Mouse (Mus musculus) liver, embryonic 14.5 days (tissue): Measurements from ENCODE around the gene Tnfaip8l1. TPM values are rescaled to one million over a fixed set of nuclear protein-coding genes. Genes with fewer than 3 reads are reported as not detected.

Experiments
- ATAC-seq: fragments of 200-750 bp; cut with Nextera tagmentation; 2 replicates; pipeline ENCODE4 v1.8.0; 2017; ENCODE audit warnings: moderate number of reproducible peaks, mild to moderate bottlenecking, moderate library complexity; ENCODE audit not compliant: insufficient read depth
- DNase-seq, 3 experiments: peaks; one replicate each; pipeline ENCODE4 v3.0.0-alpha.2; 2012 to 2013; ENCODE audit warnings: low read depth in 3 of 3, low spot score in 3 of 3
- H3K27ac ChIP-seq: fragments of 300-500 bp; sonication (generic); 2 replicates; pipeline ENCODE4 v1.5.1; 2014; ENCODE audit warnings: moderate library complexity, mild to moderate bottlenecking, control low read depth, inconsistent platforms
- H3K27me3 ChIP-seq: fragments of 300-500 bp; sonication (generic); 2 replicates; pipeline ENCODE4 v1.6.1; 2014; ENCODE audit warnings: mild to moderate bottlenecking, low read length, moderate library complexity; ENCODE audit not compliant: control insufficient read depth, insufficient read depth
- H3K36me3 ChIP-seq: fragments of 300-500 bp; sonication (generic); replicated peaks from 2 replicates; pipeline ENCODE4 v1.6.1; 2014; ENCODE audit warnings: low read depth; ENCODE audit not compliant: control insufficient read depth, insufficient read depth
- H3K4me1 ChIP-seq, 2 experiments: fragments of 200-500 bp in 1 of 2; fragments of 300-500 bp in 1 of 2; sonication (generic) in 1 of 2; replicated peaks; 2 replicates each; pipeline ENCODE4 v1.6.1; 2012 to 2014; ENCODE audit warnings: antibody characterized with exemption in 1 of 2, inconsistent platforms in 1 of 2, low read length in 1 of 2; ENCODE audit not compliant: control insufficient read depth in 2 of 2, insufficient read depth in 2 of 2
- H3K4me2 ChIP-seq: fragments of 300-500 bp; sonication (generic); 2 replicates; pipeline ENCODE4 v1.6.1; 2014; ENCODE audit warnings: low read depth, mild to moderate bottlenecking, control low read depth, moderate library complexity
- H3K4me3 ChIP-seq, 2 experiments: fragments of 200-500 bp in 1 of 2; fragments of 300-500 bp in 1 of 2; sonication (generic) in 1 of 2; 2 replicates each; pipeline ENCODE4 v1.5.1; 2012 to 2014; ENCODE audit warnings: low read depth in 2 of 2, low read length in 2 of 2, mild to moderate bottlenecking in 2 of 2, control low read depth in 1 of 2, inconsistent platforms in 1 of 2, moderate library complexity in 1 of 2; ENCODE audit not compliant: insufficient read depth in 1 of 2
- H3K9ac ChIP-seq: fragments of 300-500 bp; sonication (generic); replicated peaks from 2 replicates; pipeline ENCODE4 v1.6.1; 2014; ENCODE audit warnings: mild to moderate bottlenecking, control low read depth, moderate library complexity
- H3K9me3 ChIP-seq: fragments of 300-500 bp; sonication (generic); 2 replicates; pipeline ENCODE4 v1.6.1; 2016; ENCODE audit warnings: low read length, mixed read lengths; ENCODE audit not compliant: control insufficient read depth
- CTCF ChIP-seq: IDR thresholded peaks from 2 replicates; pipeline ENCODE4 v1.5.1; 2016; ENCODE audit warnings: antibody characterized with exemption, low read depth, control low read depth
- EP300 ChIP-seq: IDR thresholded peaks from 2 replicates; pipeline ENCODE4 v1.6.1; 2016; ENCODE audit warnings: antibody characterized with exemption, low read depth
- WGBS: fragments of 180-500 bp; shearing (Covaris S2); extraction: QIAGEN DNeasy Blood & Tissue Kit; methylation state at CpG from one replicate; pipeline ENCODE4 v1.1.7; 2014; ENCODE audit not compliant: insufficient replicate concordance; 5-methylcytosine and 5-hydroxymethylcytosine counted together
- microRNA-seq: library from miRNA; unstranded; fragments of <30 nt; microRNA quantifications from one replicate; pipeline ENCODE4, GENCODE M21; 2016
- polyA plus RNA-seq, 2 experiments: library from polyadenylated mRNA; depleted of rRNA in 1 of 2; stranded (reverse) in 1 of 2; unstranded in 1 of 2; fragments of >200 nt; fragmentation: Nextera tagmentation in 1 of 2; extraction: Ambion mirVana in 1 of 2; gene quantifications; 2 replicates each; pipeline versions ENCODE4 v1.2.1 to v1.2.3; 2012 to 2014

Tnfaip8l1 gene
- polyA plus RNA-seq, 2 experiments, result 1.5 to 2.7 TPM

DNA sequence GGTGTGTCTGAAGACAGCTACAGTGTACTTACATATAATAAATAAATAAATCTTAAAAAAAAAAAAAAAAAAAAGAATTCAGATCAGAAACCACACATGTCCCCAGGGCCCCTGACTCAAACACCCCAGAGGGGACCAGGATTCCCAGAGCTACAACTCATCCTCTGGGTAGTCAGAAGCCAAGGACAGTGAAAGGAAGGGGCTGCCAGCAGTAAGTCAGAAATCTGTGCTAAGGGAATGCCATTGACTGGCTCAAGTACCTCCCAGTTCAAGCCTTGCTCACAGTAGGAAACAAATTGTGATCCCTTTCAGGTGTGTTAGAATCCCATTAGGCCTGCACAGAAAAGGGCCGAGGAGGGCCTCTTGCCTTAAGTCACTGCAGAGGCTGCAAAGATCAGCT, 52.0 kb downstream of the Tnfaip8l1 start:
- 84% methylated on average over 1 of the region's 1 CpGs for WGBS
- TF ChIP-seq CTCF (no peak), EP300 (no peak)
- Histone ChIP-seq H3K27me3 (no peaks in the 10 kb centered on the region), H3K4me1 (peaks cover 6 to 13% of the 10 kb centered on the region in 2 experiments), H3K9ac (no peak overlapping the region), H3K36me3 (no peaks in the 10 kb centered on the region; the same call in 1 of the 2 replicates), H3K4me2 (no peak overlapping the region), H3K9me3 (no peaks in the 10 kb centered on the region), H3K27ac (no peak overlapping the region), H3K4me3 (no peak overlapping the region)
- DNase-seq, result no peak
- no peak for ATAC-seq

- H3K4me3 ChIP-seq, result peak overlapping the region; percentile 82 to 91
- H3K27ac ChIP-seq, result no peak overlapping the region
- TF ChIP-seq CTCF (no peak; the same call in 1 of the 2 replicates), EP300 (no peak)
- no peaks in the 10 kb centered on the region for H3K27me3 ChIP-seq
- no peaks in the 10 kb centered on the region for H3K36me3 ChIP-seq
- H3K9ac ChIP-seq, result peak overlapping the region; percentile 73
- WGBS, result 66% methylated on average over 13 of the region's 13 CpGs
- no peaks in the 10 kb centered on the region for H3K9me3 ChIP-seq
- peak overlapping the region; percentile 78 for H3K4me2 ChIP-seq
- ATAC-seq (no peak), DNase-seq (no peak)
- H3K4me1 ChIP-seq, result peaks cover 8 to 15% of the 10 kb centered on the region in 2 experiments
Observed at GRCm38 (mm10) chr17:56217670-56218069, 55.4 kb downstream of the Tnfaip8l1 start.

- H3K4me1 ChIP-seq, result peaks cover 8 to 11% of the 10 kb centered on the region in 2 experiments
- peak within 1 kb of the TSS; percentile 21 for H3K27ac ChIP-seq
- under 1% methylated on average over 72 of the region's 78 CpGs for WGBS
- H3K36me3 ChIP-seq, result no peaks in the 10 kb centered on the region
- no peaks in the 10 kb centered on the region for H3K27me3 ChIP-seq
- H3K4me2 ChIP-seq, result peak within 1 kb of the TSS; percentile 78
- H3K9me3 ChIP-seq, result no peaks in the 10 kb centered on the region
- TF ChIP-seq EP300 (no peak), CTCF (peak; percentile 46)
- H3K9ac ChIP-seq, result peak within 1 kb of the TSS; percentile 73
- peak within 1 kb of the TSS; percentile 82 to 91 for H3K4me3 ChIP-seq
- DNase-seq, result peak; percentile 86 to 91 (median 89)
- peak; percentile 98 for ATAC-seq
Observed at GRCm38 (mm10) chr17:56218377-56219191, 56.3 kb downstream of the Tnfaip8l1 start, which contains the start of gene Dpp9. Gene Dpp9, minus strand, starts transcription at chr17:56218905.

- Histone ChIP-seq H3K4me2 (peak overlapping the region; percentile 78), H3K36me3 (no peaks in the 10 kb centered on the region), H3K4me3 (peak overlapping the region; percentile 82 to 91), H3K4me1 (peaks cover 8 to 11% of the 10 kb centered on the region in 2 experiments), H3K9ac (peak overlapping the region; percentile 73), H3K27ac (peak overlapping the region; percentile 21), H3K9me3 (no peaks in the 10 kb centered on the region), H3K27me3 (no peaks in the 10 kb centered on the region)
- 33% methylated on average over 12 of the region's 12 CpGs for WGBS
- DNase-seq (no peak), ATAC-seq (no peak)
- TF ChIP-seq CTCF (no peak), EP300 (no peak)
Observed at GRCm38 (mm10) chr17:56219251-56219650, 57.0 kb downstream of the Tnfaip8l1 start.

DNA sequence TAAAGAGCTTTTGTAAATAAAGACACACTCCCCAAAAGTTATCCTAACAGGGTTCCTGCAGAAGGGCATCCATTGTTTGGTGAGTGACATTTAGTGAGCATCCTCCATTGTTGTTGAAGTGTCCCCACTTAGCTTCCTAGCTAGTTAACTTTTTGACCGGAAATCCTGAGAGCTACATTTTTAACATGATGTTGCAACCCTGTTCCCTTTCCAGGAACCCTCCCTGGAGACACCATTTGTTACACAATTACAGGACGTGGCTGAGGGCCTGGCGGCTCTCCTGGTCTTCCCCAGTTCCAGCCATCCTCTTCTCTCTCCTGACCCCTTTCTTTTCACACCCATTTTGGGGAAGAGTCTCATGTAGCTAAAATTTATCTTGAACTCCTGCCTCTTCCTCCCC, 57.5 kb downstream of the Tnfaip8l1 start:
- WGBS, result 35% methylated on average over 3 of the region's 3 CpGs
- H3K4me1 ChIP-seq, result peaks cover 8 to 11% of the 10 kb centered on the region in 2 experiments
- no peaks in the 10 kb centered on the region for H3K36me3 ChIP-seq
- H3K9me3 ChIP-seq, result no peaks in the 10 kb centered on the region
- TF ChIP-seq CTCF (no peak), EP300 (no peak)
- ATAC-seq, result no peak
- H3K9ac ChIP-seq, result no peak overlapping the region
- DNase-seq, result no peak
- no peak overlapping the region for H3K4me3 ChIP-seq
- H3K27me3 ChIP-seq, result no peaks in the 10 kb centered on the region
- H3K4me2 ChIP-seq, result no peak overlapping the region; the same call in none of the 2 replicates
- H3K27ac ChIP-seq, result no peak overlapping the region

Small RNA genes within 50 kb of the gene (microRNA-seq; reads per million reads assigned to microRNA genes)
- gene Gm44397, result not detected

Other genes starting within 250 kb of the Tnfaip8l1 start
- 0.44 and 0.76 TPM in 2 replicates for gene Zfp119b, start 213.0 kb upstream of the Tnfaip8l1 start, polyA plus RNA-seq (2012; rRNA removed)
- 2.1 and 2.5 TPM in 2 replicates for gene Zfp119b, start 213.0 kb upstream of the Tnfaip8l1 start, polyA plus RNA-seq (2014; fragmentation: Nextera tagmentation; extraction: Ambion mirVana)
- 4.1 and 5.5 TPM in 2 replicates for gene Ebi3, start 209.8 kb upstream of the Tnfaip8l1 start, polyA plus RNA-seq (2012; rRNA removed)
- 3.0 and 4.5 TPM in 2 replicates for gene Ebi3, start 209.8 kb upstream of the Tnfaip8l1 start, polyA plus RNA-seq (2014; fragmentation: Nextera tagmentation; extraction: Ambion mirVana)
- 3.2 and 5.1 TPM in 2 replicates for gene Yju2, start 203.4 kb upstream of the Tnfaip8l1 start, polyA plus RNA-seq (2012; rRNA removed)
- 5.2 and 6.4 TPM in 2 replicates for gene Yju2, start 203.4 kb upstream of the Tnfaip8l1 start, polyA plus RNA-seq (2014; fragmentation: Nextera tagmentation; extraction: Ambion mirVana)
- 0.31 and 0.83 TPM in 2 replicates for gene Shd, start 192.0 kb upstream of the Tnfaip8l1 start, polyA plus RNA-seq (2012; rRNA removed)
- gene Shd, start 192.0 kb upstream of the Tnfaip8l1 start, polyA plus RNA-seq (2014; fragmentation: Nextera tagmentation; extraction: Ambion mirVana), result not detected in 2 replicates
- 0.27 and 0.30 TPM in 2 replicates for gene Fsd1, start 176.0 kb upstream of the Tnfaip8l1 start, polyA plus RNA-seq (2012; rRNA removed)
- 0.19 and 0.33 TPM in 2 replicates for gene Fsd1, start 176.0 kb upstream of the Tnfaip8l1 start, polyA plus RNA-seq (2014; fragmentation: Nextera tagmentation; extraction: Ambion mirVana)
- 1.9 and 2.0 TPM in 2 replicates for gene Stap2, start 156.9 kb upstream of the Tnfaip8l1 start, polyA plus RNA-seq (2012; rRNA removed)
- 1.8 and 2.8 TPM in 2 replicates for gene Stap2, start 156.9 kb upstream of the Tnfaip8l1 start, polyA plus RNA-seq (2014; fragmentation: Nextera tagmentation; extraction: Ambion mirVana)
- 15.7 TPM in 2 replicates for gene Mpnd, start 156.8 kb upstream of the Tnfaip8l1 start, polyA plus RNA-seq (2012; rRNA removed)
- gene Mpnd, start 156.8 kb upstream of the Tnfaip8l1 start, polyA plus RNA-seq (2014; fragmentation: Nextera tagmentation; extraction: Ambion mirVana), result 12.9 and 14.8 TPM in 2 replicates
- 28.8 and 30.0 TPM in 2 replicates for gene Sh3gl1, start 125.8 kb upstream of the Tnfaip8l1 start, polyA plus RNA-seq (2012; rRNA removed)
- 32.5 and 32.9 TPM in 2 replicates for gene Sh3gl1, start 125.8 kb upstream of the Tnfaip8l1 start, polyA plus RNA-seq (2014; fragmentation: Nextera tagmentation; extraction: Ambion mirVana)
- 10.8 and 14.6 TPM in 2 replicates for gene Chaf1a, start 122.0 kb upstream of the Tnfaip8l1 start, polyA plus RNA-seq (2012; rRNA removed)
- 10.2 and 13.0 TPM in 2 replicates for gene Chaf1a, start 122.0 kb upstream of the Tnfaip8l1 start, polyA plus RNA-seq (2014; fragmentation: Nextera tagmentation; extraction: Ambion mirVana)
- gene Ubxn6, start 87.4 kb upstream of the Tnfaip8l1 start, polyA plus RNA-seq (2012; rRNA removed), result 7.3 TPM in 2 replicates
- gene Ubxn6, start 87.4 kb upstream of the Tnfaip8l1 start, polyA plus RNA-seq (2014; fragmentation: Nextera tagmentation; extraction: Ambion mirVana), result 10.8 and 12.2 TPM in 2 replicates
- 18.2 and 29.5 TPM in 2 replicates for gene Hdgfl2, start 82.8 kb upstream of the Tnfaip8l1 start, polyA plus RNA-seq (2012; rRNA removed)
- gene Hdgfl2, start 82.8 kb upstream of the Tnfaip8l1 start, polyA plus RNA-seq (2014; fragmentation: Nextera tagmentation; extraction: Ambion mirVana), result 26.0 and 36.0 TPM in 2 replicates
- 0.01 TPM in 2 replicates for gene Plin4, start 52.7 kb upstream of the Tnfaip8l1 start, polyA plus RNA-seq (2012; rRNA removed)
- 0.03 TPM in 1 of 2 replicates, not detected in the other for gene Plin4, start 52.7 kb upstream of the Tnfaip8l1 start, polyA plus RNA-seq (2014; fragmentation: Nextera tagmentation; extraction: Ambion mirVana)
- 0.11 and 0.29 TPM in 2 replicates for gene Plin5, start 44.9 kb upstream of the Tnfaip8l1 start, polyA plus RNA-seq (2012; rRNA removed)
- gene Plin5, start 44.9 kb upstream of the Tnfaip8l1 start, polyA plus RNA-seq (2014; fragmentation: Nextera tagmentation; extraction: Ambion mirVana), result 0.34 and 0.35 TPM in 2 replicates
- gene Lrg1, start 40.5 kb upstream of the Tnfaip8l1 start, polyA plus RNA-seq (2012; rRNA removed), result 0.09 and 0.10 TPM in 2 replicates
- gene Lrg1, start 40.5 kb upstream of the Tnfaip8l1 start, polyA plus RNA-seq (2014; fragmentation: Nextera tagmentation; extraction: Ambion mirVana), result 0.29 and 0.67 TPM in 2 replicates
- 0.92 and 1.1 TPM in 2 replicates for gene Sema6b, start 22.1 kb upstream of the Tnfaip8l1 start, polyA plus RNA-seq (2012; rRNA removed)
- gene Sema6b, start 22.1 kb upstream of the Tnfaip8l1 start, polyA plus RNA-seq (2014; fragmentation: Nextera tagmentation; extraction: Ambion mirVana), result 0.43 and 0.71 TPM in 2 replicates
- gene Mydgf, start 21.4 kb downstream of the Tnfaip8l1 start, polyA plus RNA-seq (2012; rRNA removed), result 35.9 and 37.3 TPM in 2 replicates
- gene Mydgf, start 21.4 kb downstream of the Tnfaip8l1 start, polyA plus RNA-seq (2014; fragmentation: Nextera tagmentation; extraction: Ambion mirVana), result 48.8 and 50.3 TPM in 2 replicates
- 14.4 and 16.5 TPM in 2 replicates for gene Dpp9, start 56.4 kb downstream of the Tnfaip8l1 start, polyA plus RNA-seq (2012; rRNA removed)
- 11.7 and 16.6 TPM in 2 replicates for gene Dpp9, start 56.4 kb downstream of the Tnfaip8l1 start, polyA plus RNA-seq (2014; fragmentation: Nextera tagmentation; extraction: Ambion mirVana)
- gene Fem1a, start 94.3 kb downstream of the Tnfaip8l1 start, polyA plus RNA-seq (2012; rRNA removed), result 5.6 and 5.8 TPM in 2 replicates
- gene Fem1a, start 94.3 kb downstream of the Tnfaip8l1 start, polyA plus RNA-seq (2014; fragmentation: Nextera tagmentation; extraction: Ambion mirVana), result 4.9 and 5.8 TPM in 2 replicates
- 4.9 and 6.8 TPM in 2 replicates for gene Ticam1, start 114.3 kb downstream of the Tnfaip8l1 start, polyA plus RNA-seq (2012; rRNA removed)
- 3.4 and 3.8 TPM in 2 replicates for gene Ticam1, start 114.3 kb downstream of the Tnfaip8l1 start, polyA plus RNA-seq (2014; fragmentation: Nextera tagmentation; extraction: Ambion mirVana)
- gene Plin3, start 130.4 kb downstream of the Tnfaip8l1 start, polyA plus RNA-seq (2012; rRNA removed), result 7.4 and 9.2 TPM in 2 replicates
- gene Plin3, start 130.4 kb downstream of the Tnfaip8l1 start, polyA plus RNA-seq (2014; fragmentation: Nextera tagmentation; extraction: Ambion mirVana), result 24.2 and 27.2 TPM in 2 replicates
- gene Arrdc5, start 137.8 kb downstream of the Tnfaip8l1 start, polyA plus RNA-seq (2012; rRNA removed), result not detected in 2 replicates
- gene Arrdc5, start 137.8 kb downstream of the Tnfaip8l1 start, polyA plus RNA-seq (2014; fragmentation: Nextera tagmentation; extraction: Ambion mirVana), result not detected in 2 replicates
- gene Uhrf1, start 140.8 kb downstream of the Tnfaip8l1 start, polyA plus RNA-seq (2012; rRNA removed), result 72.6 and 86.2 TPM in 2 replicates
- gene Uhrf1, start 140.8 kb downstream of the Tnfaip8l1 start, polyA plus RNA-seq (2014; fragmentation: Nextera tagmentation; extraction: Ambion mirVana), result 76.0 and 90.8 TPM in 2 replicates
- gene Kdm4b, start 163.6 kb downstream of the Tnfaip8l1 start, polyA plus RNA-seq (2012; rRNA removed), result 4.2 and 4.6 TPM in 2 replicates
- gene Kdm4b, start 163.6 kb downstream of the Tnfaip8l1 start, polyA plus RNA-seq (2014; fragmentation: Nextera tagmentation; extraction: Ambion mirVana), result 4.5 and 6.3 TPM in 2 replicates